Mouse (Mus musculus): ENCODE data around the gene Prickle1. TPM values are rescaled to one million over a fixed set of nuclear protein-coding genes. Genes with fewer than 3 reads are reported as not detected.

Prickle1 gene
- polyA plus RNA-seq, 1 experiment from 2014 or later, result 30.3 TPM

DNA sequence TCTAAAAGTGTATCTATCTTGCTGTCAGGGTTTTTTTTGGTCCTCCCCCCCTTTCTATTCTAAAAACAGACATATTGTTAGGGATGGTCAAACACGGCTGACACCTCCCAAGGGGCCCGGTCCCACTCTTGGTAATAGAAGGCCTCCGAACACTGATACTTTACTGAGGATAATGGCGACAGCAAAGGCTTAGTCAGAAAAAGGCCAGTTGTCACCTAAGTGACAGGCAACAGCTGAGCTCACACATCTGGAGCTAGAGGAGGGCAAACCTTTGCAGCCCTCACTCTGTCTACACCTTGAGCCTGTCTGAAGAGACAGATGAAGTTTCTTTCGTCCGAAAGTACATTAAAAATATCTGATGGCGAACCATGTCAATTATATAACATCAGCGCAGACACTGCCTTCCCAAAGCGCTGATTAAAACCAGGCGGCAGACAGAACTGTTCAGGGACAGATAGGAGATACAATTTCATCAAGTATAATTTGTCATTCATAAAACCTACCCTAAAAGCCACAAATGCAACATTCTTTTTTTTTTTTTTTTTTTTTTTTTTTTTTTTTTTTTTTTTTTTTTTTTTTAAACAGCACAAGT is 1.3 kb downstream of the Prickle1 start:
- ATAC-seq (ENCODE audit: extremely low read depth, insufficient number of reproducible peaks, low FRiP score, low TSS enrichment), result no peak
- Histone ChIP-seq H3K9ac (peak overlapping the region; percentile 99), H3K4me3 (peak overlapping the region; percentile 98), H3K27ac (replicated peaks) (peak overlapping the region; percentile 97), H3K4me1 (peaks cover 59% of the 10 kb centered on the region), H3K36me3 (no peaks in the 10 kb centered on the region), H3K4me2 (peak overlapping the region; percentile 92), H3K9me3 (no peaks in the 10 kb centered on the region), H3K27me3 (replicated peaks) (no peaks in the 10 kb centered on the region)
- 6% methylated on average over 10 of the region's 10 CpGs for WGBS

DNA sequence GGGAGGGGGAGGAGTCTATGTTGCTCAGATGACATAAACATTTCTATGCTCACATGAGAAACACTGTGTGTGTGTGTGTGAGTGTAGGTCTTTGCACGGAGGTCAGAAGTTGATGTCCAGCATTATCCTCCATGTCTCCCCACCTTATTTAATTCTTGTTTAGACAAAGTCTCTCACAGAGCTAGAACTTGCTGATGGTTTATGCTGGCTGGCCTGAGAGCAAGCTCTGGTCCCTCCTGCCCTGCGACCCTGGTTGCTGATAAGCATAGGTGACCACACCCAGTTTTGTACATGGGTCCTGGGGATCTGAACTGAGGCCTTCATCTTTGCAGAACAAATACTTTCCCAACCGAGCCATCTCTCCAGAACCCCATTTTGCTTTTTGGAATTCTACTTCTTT is 3.1 kb downstream of the Prickle1 start:
- 24% methylated on average over 3 of the region's 3 CpGs for WGBS
- Histone ChIP-seq H3K4me3 (peak overlapping the region; percentile 46; the same call in 1 of the 2 replicates), H3K27me3 (replicated peaks) (no peaks in the 10 kb centered on the region), H3K4me1 (peaks cover 75% of the 10 kb centered on the region), H3K4me2 (peak overlapping the region; percentile 92), H3K9me3 (no peaks in the 10 kb centered on the region), H3K9ac (peak overlapping the region; percentile 76), H3K36me3 (peaks cover 1% of the 10 kb centered on the region; the same call in 1 of the 2 replicates), H3K27ac (replicated peaks) (peak overlapping the region; percentile 70)
- ATAC-seq (ENCODE audit: extremely low read depth, insufficient number of reproducible peaks, low FRiP score, low TSS enrichment), result no peak

DNA sequence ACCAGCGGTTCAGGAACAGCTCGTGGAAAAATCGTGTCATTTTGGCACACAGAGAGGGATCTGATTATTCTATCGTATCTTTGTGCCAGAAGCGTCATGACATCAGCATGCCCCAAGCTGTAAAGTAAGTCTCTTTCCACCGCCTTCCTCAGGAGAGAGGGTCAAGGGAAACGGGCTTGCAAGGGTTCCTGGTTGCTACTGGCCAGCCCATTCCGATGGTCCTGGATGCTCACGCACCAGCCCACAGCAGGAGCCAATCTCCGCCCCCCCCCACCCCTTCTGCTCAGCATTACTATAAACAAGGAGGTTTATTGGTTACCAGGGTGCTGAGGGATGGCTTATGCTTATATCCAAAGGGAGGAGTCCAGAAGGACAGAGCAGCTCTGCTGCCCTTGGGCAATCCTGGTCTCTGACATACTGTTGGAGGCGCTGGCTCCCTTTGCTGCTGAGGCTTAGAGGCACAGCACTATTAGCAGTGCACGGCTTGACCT is 3.8 kb downstream of the Prickle1 start:
- H3K36me3 ChIP-seq, result peaks cover 7% of the 10 kb centered on the region; the same call in 1 of the 2 replicates
- peak overlapping the region; percentile 70 for H3K27ac ChIP-seq (replicated peaks)
- H3K9me3 ChIP-seq, result no peaks in the 10 kb centered on the region
- H3K4me1 ChIP-seq, result peaks cover 80% of the 10 kb centered on the region
- under 1% methylated on average over 12 of the region's 12 CpGs for WGBS
- no peaks in the 10 kb centered on the region for H3K27me3 ChIP-seq (replicated peaks)
- ATAC-seq (ENCODE audit: extremely low read depth, insufficient number of reproducible peaks, low FRiP score, low TSS enrichment), result peak; percentile 35; the same call in 1 of the 2 replicates
- peak overlapping the region; percentile 46 for H3K4me3 ChIP-seq
- peak overlapping the region; percentile 76 for H3K9ac ChIP-seq
- peak overlapping the region; percentile 92 for H3K4me2 ChIP-seq

DNA sequence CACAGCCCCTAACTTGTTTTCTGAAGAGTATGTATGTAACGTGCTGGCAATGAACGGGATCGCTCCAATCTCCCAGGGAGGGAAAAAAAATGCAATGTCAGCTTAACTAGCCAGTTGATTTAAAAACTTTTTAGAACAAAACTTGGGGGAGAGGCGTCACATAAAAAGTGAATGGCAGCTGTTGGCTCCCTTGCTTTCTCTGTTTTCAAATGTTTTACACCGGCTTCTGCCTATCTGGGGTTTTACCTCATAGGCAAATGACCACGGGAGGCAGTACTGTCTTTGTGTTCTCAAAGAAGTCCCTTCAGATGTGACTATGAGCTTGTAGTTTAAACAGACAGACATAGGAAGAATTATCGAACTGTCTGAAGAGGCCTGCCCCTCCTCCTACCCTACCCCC is 4.3 kb downstream of the Prickle1 start:
- no peak for ATAC-seq (ENCODE audit: extremely low read depth, insufficient number of reproducible peaks, low FRiP score, low TSS enrichment)
- peak overlapping the region; percentile 76 for H3K9ac ChIP-seq
- no peaks in the 10 kb centered on the region for H3K27me3 ChIP-seq (replicated peaks)
- peaks cover 8% of the 10 kb centered on the region; the same call in 1 of the 2 replicates for H3K36me3 ChIP-seq
- peak overlapping the region; percentile 70 for H3K27ac ChIP-seq (replicated peaks)
- H3K4me3 ChIP-seq, result peak overlapping the region; percentile 46
- peak overlapping the region; percentile 92 for H3K4me2 ChIP-seq
- WGBS, result 32% methylated on average over 7 of the region's 7 CpGs
- H3K4me1 ChIP-seq, result peaks cover 75% of the 10 kb centered on the region
- H3K9me3 ChIP-seq, result no peaks in the 10 kb centered on the region

DNA sequence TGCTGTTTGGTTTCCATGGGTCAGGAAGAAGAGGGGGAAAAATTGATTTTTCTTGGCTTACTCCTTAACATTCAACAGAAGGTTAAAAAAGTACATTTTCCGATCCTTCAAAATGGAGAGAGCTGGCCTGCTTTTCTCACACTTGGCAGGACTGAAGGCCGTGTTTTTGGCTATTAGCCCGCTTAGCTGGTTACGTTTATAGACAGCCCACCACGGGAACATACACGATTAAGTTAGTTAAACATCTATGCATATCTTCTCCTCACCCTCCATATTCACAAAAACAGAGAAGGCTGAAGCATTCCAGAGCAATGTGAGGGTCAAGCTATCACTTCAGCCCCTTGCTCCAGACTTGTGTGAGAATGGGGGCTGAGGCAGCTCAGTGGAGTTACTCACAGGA is 7.3 kb downstream of the Prickle1 start:
- Histone ChIP-seq H3K4me1 (peaks cover 82% of the 10 kb centered on the region), H3K9me3 (no peaks in the 10 kb centered on the region), H3K27ac (replicated peaks) (peak overlapping the region; percentile 64), H3K27me3 (replicated peaks) (no peaks in the 10 kb centered on the region), H3K4me2 (no peak overlapping the region), H3K9ac (no peak overlapping the region), H3K36me3 (peaks cover 21% of the 10 kb centered on the region), H3K4me3 (no peak overlapping the region)
- 72% methylated on average over 6 of the region's 6 CpGs for WGBS
- ATAC-seq (ENCODE audit: extremely low read depth, insufficient number of reproducible peaks, low FRiP score, low TSS enrichment), result no peak

DNA sequence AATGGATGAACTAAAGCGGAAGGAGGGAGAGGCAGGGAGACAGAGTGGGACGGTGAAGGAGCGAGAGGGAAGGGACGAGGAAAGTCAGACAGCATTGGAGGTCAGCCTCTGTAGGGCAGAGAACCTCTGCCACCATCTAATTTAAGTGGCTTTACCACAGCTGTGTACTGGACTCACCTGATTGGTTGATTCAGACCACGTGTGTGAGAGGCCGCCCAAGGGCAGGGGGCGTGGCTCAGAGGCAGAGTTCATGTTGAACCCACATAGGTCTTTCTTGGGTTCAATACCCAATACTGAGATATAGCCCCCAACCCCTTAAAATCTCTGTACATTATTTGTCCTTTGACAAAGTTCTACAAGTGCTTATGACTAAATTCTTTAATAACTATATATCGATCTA is 8.0 kb downstream of the Prickle1 start:
- Histone ChIP-seq H3K36me3 (peaks cover 24% of the 10 kb centered on the region), H3K9ac (no peak overlapping the region), H3K9me3 (no peaks in the 10 kb centered on the region), H3K27ac (replicated peaks) (peak overlapping the region; percentile 64), H3K4me1 (peaks cover 74% of the 10 kb centered on the region), H3K4me3 (no peak overlapping the region), H3K27me3 (replicated peaks) (no peaks in the 10 kb centered on the region), H3K4me2 (no peak overlapping the region)
- 79% methylated on average over 8 of the region's 8 CpGs for WGBS
- ATAC-seq (ENCODE audit: extremely low read depth, insufficient number of reproducible peaks, low FRiP score, low TSS enrichment), result no peak; the same call in 1 of the 2 replicates

DNA sequence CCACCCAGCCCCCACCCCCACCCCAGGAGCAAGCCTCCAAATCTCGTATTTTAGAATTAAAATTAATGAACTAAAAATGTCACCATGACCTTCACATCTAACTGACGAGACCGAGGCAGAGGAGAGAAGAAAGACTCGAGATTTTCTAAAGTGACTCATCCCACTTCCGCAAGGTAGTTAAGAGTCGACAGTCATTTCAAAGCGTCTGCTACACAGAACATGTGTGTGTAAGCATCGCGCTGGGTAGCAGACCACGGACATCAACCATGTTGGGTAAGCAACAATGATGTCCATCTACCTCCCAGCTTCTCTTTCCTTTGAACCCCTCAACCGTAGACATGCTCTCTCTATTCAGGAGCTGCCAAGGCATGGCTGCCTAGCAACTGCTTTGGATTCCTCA is 12.6 kb downstream of the Prickle1 start:
- WGBS, result 84% methylated on average over 11 of the region's 11 CpGs
- Histone ChIP-seq H3K36me3 (peaks cover 42% of the 10 kb centered on the region), H3K27me3 (replicated peaks) (no peaks in the 10 kb centered on the region), H3K4me3 (no peak overlapping the region), H3K4me2 (no peak overlapping the region), H3K4me1 (peaks cover 52% of the 10 kb centered on the region), H3K27ac (replicated peaks) (no peak overlapping the region), H3K9ac (no peak overlapping the region), H3K9me3 (no peaks in the 10 kb centered on the region)
- ATAC-seq (ENCODE audit: extremely low read depth, insufficient number of reproducible peaks, low FRiP score, low TSS enrichment), result no peak

DNA sequence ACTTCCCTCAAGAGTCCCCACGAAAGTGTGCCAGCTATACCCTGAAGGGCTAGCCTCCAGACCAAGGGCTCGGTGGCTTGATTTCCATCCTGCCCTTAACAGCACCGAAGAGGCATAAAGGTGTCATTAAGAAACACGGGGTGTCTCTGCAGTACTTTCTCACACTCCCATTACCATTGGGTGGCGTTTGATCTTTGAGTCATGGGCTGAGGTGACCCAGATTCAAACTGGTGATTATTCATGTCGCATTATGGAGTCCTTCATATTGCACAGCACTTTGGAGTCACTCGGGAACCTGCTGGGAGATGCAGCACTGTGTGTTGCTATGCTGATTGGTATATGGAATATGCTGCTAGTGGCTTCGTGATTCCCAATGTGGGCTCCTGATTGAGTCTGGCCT is 14.0 kb downstream of the Prickle1 start:
- ATAC-seq (ENCODE audit: extremely low read depth, insufficient number of reproducible peaks, low FRiP score, low TSS enrichment), result no peak
- no peaks in the 10 kb centered on the region for H3K27me3 ChIP-seq (replicated peaks)
- no peak overlapping the region for H3K9ac ChIP-seq
- no peak overlapping the region for H3K4me3 ChIP-seq
- H3K27ac ChIP-seq (replicated peaks), result no peak overlapping the region
- peaks cover 45% of the 10 kb centered on the region for H3K36me3 ChIP-seq
- 86% methylated on average over 8 of the region's 8 CpGs for WGBS
- H3K4me1 ChIP-seq, result peaks cover 40% of the 10 kb centered on the region
- no peak overlapping the region for H3K4me2 ChIP-seq
- peaks cover 5% of the 10 kb centered on the region for H3K9me3 ChIP-seq

DNA sequence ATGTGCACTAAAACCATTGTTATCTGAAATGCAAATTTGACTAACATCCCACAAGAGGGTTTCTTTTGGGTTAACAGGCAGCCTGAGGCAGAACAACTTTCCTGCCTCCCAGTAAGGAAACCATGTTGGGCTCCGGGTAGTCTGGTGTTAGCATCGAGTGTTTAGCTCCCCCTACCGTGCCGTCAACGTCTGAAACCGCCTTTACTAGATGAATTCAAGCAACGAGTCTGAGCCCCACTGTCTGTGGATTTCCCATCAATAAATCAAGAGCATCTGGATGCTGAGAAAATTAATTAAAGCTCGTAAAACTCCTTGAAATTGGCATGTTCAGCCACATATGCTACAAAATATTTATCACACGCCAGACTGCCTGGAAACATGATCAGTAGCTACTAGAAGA is 15.8 kb downstream of the Prickle1 start:
- Histone ChIP-seq H3K27ac (replicated peaks) (no peak overlapping the region), H3K4me2 (no peak overlapping the region), H3K9me3 (peaks cover 5% of the 10 kb centered on the region), H3K4me3 (no peak overlapping the region), H3K36me3 (peaks cover 39% of the 10 kb centered on the region), H3K4me1 (peaks cover 39% of the 10 kb centered on the region), H3K9ac (no peak overlapping the region), H3K27me3 (replicated peaks) (no peaks in the 10 kb centered on the region)
- whole genome bisulfite sequencing, result 58% methylated on average over 9 of the region's 9 CpGs
- ATAC-seq (ENCODE audit: extremely low read depth, insufficient number of reproducible peaks, low FRiP score, low TSS enrichment), result no peak

DNA sequence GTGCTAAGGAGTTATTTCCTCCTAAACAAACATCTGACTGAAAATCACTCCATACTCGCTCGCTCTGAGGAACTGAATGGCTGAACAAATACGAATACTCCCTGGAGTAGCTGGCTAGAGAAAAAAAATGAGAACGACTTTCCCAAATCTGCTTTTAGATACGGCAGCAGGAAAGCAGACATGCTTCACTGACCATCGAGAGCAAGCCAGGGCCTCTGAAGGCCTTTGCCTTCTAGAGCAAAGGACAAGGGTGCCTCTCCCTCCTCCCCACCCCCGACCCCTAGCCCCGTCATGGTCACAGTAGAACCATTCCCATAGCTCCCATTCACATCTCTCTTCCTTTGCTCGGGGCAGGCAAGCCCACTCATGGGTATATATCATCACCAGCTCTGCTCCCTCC is 16.6 kb downstream of the Prickle1 start:
- ATAC-seq (ENCODE audit: extremely low read depth, insufficient number of reproducible peaks, low FRiP score, low TSS enrichment), result no peak
- Histone ChIP-seq H3K27ac (replicated peaks) (0 out of 2 replicates have a peak overlapping the region, but pooled peaks have one; percentile 2), H3K27me3 (replicated peaks) (no peaks in the 10 kb centered on the region), H3K9me3 (peaks cover 5% of the 10 kb centered on the region), H3K9ac (no peak overlapping the region), H3K36me3 (peaks cover 32% of the 10 kb centered on the region), H3K4me2 (no peak overlapping the region), H3K4me3 (no peak overlapping the region), H3K4me1 (peaks cover 34% of the 10 kb centered on the region)
- 84% methylated on average over 9 of the region's 9 CpGs for WGBS

DNA sequence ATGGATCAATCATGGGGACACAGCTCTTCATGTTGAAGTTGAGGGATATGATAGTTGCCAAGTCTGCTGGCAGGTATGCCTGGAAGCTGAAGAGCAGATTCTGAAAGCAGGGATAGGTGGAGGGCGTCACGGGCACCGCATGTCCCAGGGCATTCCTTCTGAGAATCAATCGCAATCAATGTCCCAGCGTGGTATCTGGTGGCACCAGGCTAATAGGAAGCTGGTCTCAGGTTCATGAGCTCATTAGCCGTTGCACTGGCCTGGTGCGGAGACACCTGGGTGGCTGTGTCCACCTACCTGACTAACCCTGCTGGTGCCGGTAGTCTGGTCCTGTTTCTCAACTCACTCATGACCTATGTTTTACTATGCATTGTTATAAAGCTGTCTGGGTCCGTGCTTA is 19.3 kb downstream of the Prickle1 start:
- WGBS, result 77% methylated on average over 9 of the region's 9 CpGs
- no peak for ATAC-seq (ENCODE audit: extremely low read depth, insufficient number of reproducible peaks, low FRiP score, low TSS enrichment)
- Histone ChIP-seq H3K36me3 (peaks cover 37% of the 10 kb centered on the region), H3K4me3 (no peak overlapping the region), H3K27ac (replicated peaks) (0 out of 2 replicates have a peak overlapping the region, but pooled peaks have one; percentile 25), H3K9me3 (peaks cover 10% of the 10 kb centered on the region), H3K4me1 (peaks cover 31% of the 10 kb centered on the region), H3K27me3 (replicated peaks) (no peaks in the 10 kb centered on the region), H3K9ac (no peak overlapping the region), H3K4me2 (no peak overlapping the region)

DNA sequence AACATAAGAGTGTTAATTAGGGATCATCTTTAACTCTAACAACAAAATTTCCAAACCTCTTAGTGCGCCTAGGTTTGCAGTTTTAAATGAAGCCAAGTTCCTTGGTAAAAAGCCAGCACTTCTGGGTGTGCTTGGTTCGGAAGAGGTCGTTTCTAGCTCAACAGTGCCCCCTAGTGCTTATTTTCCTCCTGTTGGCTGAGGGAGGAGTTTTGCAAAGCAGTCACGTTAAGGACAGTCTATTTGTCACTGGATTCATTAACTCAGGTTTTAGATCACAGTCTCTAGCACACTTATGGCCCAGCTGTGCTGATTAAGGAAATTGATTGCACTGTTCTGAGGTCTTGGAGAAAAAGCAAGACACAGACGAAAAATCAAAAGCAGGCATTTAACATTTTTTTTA is 19.8 kb downstream of the Prickle1 start:
- Histone ChIP-seq H3K4me3 (no peak overlapping the region), H3K27ac (replicated peaks) (no peak overlapping the region), H3K9me3 (peaks cover 10% of the 10 kb centered on the region), H3K9ac (no peak overlapping the region), H3K4me2 (no peak overlapping the region), H3K36me3 (peaks cover 37% of the 10 kb centered on the region), H3K27me3 (replicated peaks) (no peaks in the 10 kb centered on the region), H3K4me1 (peaks cover 31% of the 10 kb centered on the region)
- ATAC-seq (ENCODE audit: extremely low read depth, insufficient number of reproducible peaks, low FRiP score, low TSS enrichment), result no peak
- WGBS, result 13% methylated on average over 5 of the region's 5 CpGs
